Mouse (Mus musculus) lung, postnatal 14 days (tissue): Measurements from ENCODE around the gene Coq4.

Experiments
- DNase-seq: peaks from one replicate; pipeline ENCODE4 v3.0.0; 2021

Coq4 gene

DNA sequence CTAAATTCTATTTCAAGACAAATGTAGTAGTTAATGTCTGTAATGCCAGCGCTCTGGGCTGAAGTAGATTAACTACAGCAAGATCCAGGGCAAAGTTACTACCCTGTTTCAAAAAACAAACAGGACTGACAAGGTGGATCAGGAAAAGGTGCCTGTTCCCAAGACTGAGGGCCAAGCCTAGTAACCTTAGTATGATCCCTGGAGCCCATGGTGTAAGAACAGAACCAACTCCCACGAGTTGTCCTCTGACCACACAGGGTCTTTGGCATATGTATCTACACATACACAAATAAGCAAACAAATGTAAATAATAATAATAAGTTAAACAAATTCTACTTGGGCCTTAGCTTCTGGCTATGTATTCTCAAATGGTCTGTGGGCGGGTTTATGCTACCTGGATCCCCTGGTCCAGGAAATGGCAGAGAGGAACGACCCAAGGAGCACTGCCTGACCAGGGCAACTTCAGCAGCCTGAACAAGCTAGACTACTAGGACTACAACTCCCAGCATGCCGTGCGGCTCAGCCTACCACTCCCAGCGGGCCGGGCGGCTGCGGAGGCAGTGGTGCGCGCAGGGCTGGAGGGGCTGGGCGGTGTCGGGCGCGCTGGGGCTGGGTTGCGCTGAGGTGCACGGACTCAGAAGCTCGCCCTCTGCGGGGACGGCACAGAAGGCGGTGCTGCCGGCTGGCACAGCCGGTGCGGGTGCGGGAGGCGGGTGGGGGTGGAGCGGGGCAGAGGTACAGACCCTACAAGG lies 15.0 kb downstream of the Coq4 start, which contains the start of gene Slc27a4:
Slc27a4 (plus strand) TSS at position 560 of the 752 bp plus-strand sequence.
- peak; percentile 97 for DNase-seq

DNA sequence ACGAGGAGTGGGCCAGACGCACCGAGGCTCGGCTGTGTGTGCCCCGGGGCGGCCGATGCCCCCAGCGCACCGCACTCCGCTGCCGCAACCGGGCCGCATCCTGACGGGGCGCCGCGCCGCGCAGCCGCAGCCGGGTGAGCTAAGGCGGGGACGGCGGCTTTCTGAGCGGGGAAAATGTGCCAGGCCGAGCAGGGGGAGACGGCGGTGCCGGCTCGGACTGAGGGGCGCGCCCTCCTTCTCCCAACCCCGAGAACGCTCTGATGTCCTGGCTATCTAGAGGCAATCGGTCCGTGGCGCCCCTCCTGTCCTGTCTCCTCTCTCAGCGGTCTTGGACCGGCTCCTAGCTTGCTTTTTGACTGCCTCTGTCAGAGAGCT lies 15.5 kb downstream of the Coq4 start:
- DNase-seq: no peak

DNA sequence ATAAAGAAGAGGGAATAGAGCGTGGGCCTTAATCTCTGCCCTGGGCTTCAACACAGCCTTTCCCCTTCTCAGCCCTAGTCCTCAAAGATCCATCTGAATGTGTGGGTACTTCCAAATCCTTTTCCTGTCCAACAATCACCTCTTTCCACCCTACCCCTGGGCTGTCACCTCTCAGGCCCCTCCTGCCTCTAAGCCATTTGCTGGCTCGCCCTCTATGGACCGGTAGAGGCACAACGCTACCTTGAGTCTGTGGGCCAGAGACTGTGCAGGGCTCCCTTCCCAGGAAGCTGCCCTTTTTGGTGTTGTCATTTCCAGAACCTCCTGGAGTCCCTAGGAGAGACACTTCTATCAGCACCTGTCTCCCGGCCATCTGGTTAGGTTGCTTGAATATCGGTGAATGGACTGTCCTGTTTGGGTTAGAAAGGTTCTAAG lies 16.1 kb downstream of the Coq4 start:
- peak; percentile 22 for DNase-seq

DNA sequence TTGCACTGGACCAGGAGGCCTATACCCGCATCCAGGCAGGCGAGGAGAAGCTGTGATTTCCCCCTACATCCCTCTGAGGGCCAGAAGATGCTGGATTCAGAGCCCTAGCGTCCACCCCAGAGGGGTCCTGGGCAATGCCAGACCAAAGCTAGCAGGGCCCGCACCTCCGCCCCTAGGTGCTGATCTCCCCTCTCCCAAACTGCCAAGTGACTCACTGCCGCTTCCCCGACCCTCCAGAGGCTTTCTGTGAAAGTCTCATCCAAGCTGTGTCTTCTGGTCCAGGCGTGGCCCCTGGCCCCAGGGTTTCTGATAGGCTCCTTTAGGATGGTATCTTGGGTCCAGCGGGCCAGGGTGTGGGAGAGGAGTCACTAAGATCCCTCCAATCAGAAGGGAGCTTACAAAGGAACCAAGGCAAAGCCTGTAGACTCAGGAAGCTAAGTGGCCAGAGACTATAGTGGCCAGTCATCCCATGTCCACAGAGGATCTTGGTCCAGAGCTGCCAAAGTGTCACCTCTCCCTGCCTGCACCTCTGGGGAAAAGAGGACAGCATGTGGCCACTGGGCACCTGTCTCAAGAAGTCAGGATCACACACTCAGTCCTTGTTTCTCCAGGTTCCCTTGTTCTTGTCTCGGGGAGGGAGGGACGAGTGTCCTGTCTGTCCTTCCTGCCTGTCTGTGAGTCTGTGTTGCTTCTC lies 28.5 kb downstream of the Coq4 start:
- DNase-seq: no peak

DNA sequence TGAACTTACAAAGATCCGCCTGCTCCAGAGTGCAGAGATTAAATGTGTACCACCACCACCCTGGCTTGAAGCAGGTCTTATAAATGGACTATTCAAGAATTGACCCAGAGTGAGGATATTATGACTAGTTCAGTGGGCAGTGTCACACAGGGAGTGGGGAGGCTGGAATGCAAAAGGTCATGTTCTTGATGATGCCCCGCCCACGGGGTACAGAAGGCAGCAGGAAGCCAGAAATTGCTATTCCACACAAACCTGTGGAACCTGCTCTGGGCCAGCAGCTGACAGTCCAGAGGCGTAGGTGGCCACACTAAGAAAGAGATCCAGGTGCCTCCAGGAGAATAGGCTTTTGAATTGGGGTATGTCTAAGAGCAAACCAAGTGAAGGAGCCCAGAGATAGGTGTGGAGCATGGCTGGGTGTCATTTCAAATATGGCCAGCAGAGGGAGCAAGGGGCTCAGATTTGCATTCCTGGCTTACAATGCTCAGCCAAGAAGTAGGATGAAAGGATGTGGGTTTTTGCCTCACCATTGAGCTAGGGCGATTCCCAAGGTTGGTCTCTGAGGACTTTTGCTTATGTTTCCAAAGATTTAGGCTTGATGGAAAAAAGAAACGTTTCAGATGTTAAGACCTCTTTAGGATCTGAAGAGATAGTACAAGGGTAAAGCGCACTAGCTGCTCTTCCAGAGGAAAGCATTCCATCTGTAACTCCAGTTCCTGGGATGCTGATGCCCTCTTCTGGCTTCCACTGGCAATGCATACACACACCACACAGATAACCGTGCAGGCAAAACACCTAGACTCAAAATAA lies 30.3 kb downstream of the Coq4 start:
- peak; percentile 89 for DNase-seq

DNA sequence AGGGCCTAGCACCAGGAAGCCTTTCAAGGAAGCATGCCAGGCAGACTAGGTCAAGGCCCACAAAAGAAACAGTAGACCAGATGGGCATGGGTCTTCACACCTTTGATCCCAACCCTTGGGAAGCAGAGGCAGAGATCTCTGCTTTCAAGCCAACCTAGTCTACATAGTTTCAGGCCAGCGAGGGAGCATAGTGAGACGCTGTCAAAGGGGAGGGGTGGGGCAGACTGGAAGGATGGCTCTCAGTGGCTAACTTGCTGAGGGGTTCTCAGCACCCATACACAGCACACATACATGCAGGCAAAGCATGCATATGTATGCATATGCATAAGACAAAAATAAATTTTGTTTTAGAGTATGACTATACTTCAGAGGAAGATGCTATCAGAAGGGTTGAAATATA lies 32.1 kb downstream of the Coq4 start:
- no peak for DNase-seq

DNA sequence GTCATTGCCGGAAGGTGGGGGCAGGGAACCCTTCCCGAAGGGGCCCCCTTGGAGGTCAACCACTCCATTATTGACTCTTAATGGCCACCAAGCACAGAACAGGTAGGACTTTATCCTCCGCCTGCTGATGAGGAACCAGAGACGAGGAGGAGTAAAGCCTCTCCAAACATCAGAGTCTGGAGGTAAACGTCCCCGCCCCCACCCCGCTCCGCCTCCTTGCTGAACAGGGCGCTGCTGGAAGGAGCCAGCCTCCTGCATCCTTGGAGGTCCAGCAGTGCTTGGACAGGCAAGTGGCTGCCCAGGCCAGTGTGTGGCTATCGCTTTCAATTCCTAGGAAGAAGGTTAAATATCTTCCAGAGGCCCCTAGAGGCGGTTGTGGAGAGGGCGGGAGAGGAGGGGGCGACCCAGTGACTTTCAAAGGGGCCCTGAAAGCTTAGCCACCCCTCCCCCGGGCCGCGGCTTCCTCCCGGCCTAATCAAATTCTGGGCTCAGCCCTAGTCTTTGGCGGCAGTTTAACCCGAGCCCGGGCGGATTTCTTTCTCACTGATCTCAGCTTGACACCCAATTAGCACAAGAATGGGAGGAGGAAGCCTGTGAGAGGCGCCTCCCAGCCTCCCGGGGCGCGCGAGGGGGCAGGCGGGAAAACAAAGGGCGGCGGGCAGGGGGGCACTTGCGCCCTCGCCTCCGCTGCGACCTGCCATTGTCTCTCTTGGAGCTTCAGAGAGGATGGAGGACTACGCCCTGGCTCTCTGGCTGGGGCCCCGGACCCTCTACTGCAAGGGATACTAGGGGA lies 32.9 kb downstream of the Coq4 start, which contains the start of gene Urm1:
Urm1 (plus strand) TSS at position 51 of the 793 bp plus-strand sequence.
- DNase-seq: peak; percentile 59

DNA sequence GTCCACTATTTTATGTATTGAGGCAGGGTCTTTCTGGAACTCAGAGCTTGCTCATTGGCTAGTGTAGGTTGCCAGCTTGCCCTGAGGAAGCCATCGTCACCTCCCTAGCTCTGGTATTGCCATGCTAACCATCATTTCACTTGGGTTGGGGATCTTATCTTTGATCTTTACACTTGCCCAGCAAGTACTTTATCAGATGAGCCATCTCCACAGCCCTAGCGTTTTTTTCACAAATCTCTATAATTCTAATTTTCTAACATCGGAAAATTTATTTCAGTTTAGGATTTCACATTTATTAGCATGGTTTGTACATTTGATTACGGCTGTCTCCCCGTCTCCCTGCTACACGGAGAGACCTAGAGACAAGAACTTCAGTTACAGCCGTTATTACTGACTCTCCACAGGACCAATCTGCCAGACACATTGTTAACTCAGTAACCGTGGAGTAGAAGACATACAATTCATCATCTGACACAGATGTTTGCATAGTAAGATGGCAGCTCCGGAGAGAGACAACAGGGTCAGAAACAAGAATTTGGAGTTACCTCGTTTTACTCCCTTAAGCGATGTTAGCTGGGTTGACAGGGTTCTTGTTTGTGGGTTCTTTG lies 39.1 kb downstream of the Coq4 start:
- DNase-seq: no peak

DNA sequence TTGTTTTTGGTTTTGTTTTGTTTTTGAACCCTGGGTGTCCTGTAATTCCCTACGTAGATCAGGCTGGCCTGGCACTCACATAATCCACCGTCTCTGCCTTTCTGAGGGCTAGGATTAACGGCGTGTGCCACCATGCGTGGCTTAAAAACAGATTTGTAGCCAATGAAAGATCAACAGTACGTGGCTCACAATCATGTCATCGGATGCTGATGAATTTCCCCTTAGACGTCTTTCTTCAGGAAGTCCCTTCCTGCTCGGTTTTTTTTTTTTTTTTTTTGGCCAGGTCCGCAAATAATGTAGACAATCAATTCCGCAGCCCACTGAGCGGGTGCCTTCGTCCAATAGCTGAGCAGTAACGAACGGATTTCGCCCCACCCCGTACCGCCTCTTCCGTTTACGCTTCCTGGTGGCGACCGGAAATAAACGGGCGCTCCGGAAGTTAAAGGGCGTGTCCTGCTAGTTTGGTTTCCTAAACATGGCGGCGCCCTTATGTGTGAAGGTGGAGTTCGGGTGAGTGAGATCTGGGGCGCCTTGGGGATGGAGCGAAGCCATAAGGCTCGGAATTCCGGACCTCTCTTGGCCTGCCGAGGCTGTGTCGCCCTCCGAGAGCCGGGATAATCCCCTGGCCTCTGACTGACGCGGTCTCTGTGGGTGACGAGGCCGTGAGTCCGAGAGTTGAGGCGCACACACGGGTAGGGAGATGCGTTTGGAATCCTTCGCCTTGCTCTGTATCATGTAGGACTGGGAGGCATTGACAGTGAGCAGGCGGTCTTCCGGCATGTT lies 39.8 kb downstream of the Coq4 start:
- peak; percentile 95 for DNase-seq

DNA sequence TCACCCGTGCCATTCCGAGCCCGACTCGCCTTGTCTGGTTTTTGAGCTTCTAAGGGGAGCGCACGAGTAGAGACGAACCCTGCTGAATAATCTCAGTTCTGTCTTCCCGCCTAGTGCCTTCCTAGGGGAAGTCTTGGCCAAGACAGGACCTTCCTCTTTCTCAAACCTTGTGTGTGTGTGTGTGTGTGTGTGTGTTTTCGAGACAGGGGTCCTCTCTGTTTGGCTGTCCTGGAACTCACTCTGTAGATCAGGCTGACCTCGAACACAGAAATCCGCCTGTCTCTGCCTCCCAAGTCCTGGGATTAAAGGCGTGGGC lies 40.4 kb downstream of the Coq4 start:
- no peak for DNase-seq

DNA sequence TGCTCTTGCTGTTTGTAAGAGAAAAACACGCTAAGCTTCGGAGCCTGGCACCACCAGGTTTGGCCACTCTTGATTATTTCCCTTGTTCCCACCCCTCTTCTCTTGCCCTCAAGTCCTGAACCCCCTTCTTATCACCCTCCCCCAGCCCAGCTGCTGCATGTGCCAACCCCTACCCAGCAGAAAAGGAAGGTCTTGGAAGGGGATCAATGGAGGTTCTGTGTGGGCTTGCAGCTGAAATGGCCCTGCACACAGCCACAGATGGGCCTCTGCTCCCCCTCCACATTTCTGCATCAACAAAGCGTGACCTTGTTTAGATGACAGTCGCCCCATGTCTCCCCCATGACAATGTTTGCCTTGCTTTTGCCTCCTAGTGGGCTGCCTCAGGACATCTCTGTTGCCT lies 43.8 kb downstream of the Coq4 start:
- DNase-seq: no peak

DNA sequence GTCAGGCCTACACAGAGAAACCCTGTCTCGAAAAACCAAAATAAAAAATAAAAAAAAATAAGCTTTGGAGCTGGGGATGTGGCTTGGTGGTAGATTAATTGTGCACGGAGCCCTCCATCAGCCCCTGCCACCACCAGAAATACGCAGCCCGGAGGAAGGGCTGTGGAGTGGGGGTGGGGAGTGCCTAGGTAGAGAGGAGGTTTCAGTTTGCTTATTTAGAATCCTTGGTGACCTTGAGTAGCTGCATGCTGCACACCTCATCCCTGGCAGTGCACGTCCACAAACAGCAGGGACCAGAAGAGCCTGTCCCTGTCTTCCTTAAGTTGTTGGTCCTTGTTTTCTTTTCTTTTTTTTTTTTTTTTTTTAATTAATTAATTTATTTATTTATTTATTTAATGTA lies 46.5 kb downstream of the Coq4 start:
- no peak for DNase-seq

DNA sequence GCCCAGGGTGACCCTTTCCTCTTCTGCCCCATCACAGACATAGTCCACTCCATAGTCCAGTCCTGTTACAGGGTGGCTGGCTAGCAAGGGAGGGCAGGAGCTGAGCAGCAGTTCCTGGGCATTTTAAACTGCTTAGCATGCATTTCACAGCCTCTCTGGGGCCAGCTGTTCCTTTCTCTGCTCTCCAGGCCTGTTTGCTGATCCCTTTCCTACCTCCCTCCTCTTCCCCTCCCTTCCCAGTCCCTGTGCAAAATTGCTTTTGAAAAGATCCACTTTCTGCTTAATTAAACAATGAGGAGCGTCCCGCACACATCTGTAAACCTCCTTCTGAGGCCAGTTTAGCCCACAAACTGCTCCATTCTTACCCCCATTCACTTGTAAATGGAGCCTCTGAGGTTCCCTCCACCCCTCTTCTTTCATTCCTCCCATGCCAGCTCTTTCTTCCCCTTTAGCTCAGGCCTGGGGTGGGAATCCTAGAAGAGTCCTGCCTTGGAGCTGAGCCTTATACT lies 48.2 kb downstream of the Coq4 start:
- no peak for DNase-seq

DNA sequence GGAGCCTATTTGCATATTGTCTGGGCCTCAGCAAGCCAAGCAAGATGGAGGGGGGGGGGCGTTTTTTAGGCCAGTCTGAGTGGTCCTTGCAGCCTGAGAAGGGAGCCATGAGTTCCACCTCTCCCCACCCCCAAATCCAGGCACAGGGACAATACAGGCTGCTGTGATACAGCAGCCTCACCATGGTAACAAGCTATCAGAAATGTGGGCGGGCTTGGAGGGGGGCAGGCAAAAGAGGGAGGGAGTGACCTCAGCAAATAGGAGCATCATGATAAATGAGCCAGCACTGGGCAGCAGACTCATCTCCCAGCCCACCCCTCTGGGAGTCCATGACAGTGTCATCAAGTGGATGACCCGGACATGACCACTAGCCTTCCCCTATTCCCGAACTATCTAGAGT lies 52.2 kb downstream of the Coq4 start:
- DNase-seq: no peak

DNA sequence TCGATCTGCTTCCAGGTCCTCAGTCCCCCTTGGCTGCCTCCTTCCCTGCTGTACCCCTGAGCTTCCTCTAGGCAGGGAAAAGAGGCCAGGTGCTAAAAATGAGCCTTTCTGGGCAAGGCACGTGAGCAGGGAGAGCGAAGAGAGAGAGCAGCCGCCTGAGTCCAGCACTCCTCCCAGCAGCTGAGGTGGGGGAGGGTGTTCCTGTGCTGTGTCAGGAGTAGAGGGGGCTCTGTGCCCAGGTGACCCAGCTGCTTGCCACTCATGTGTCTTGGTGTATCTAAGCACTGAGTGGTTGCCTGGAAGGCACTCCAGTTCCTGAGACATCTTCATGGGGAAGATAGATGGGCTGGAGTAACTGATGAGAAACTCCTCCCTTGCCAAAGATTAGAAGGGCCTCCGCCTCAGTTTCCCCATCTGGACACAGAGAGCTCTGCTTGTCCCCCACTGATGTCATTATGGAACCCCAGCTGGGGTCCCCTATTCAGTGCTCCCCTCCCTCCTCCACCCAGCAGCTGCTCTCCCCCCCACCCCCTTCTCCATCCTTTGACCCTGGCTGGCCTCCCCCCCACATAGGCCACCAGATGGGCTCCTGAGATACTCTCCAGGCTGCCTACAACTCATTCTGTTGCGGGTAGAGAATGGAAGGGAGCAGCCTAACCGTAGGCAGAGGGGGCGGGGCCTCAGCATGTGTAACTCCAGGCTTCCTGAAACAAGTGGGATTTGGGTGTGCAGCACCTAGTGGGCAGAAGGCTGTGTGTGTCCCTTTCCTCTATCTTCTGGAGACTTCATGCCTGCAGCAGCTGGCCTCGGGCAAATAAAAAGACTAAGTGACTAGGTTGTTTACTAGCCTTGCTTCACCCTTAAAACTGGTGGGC lies 56.2 kb downstream of the Coq4 start:
- no peak for DNase-seq

DNA sequence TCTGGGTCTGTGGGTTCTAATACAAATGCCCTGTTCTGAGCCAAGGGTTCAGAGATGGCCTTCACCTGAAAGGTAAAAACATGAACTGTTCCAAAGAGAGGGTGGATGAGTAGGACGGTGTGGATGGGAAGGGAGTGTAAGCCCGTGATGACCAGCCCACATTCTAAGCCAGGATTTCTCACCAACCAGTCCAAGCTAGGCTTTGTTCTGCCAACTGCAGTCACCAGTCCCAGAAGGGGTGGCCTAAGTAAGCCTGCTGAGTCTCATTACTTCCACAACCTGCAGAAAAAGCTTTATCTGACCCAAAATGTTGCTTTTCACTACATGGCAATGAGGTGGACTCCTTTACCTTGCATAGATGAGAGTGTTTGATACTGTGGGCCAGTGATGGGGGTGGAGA lies 56.8 kb downstream of the Coq4 start:
- no peak for DNase-seq

DNA sequence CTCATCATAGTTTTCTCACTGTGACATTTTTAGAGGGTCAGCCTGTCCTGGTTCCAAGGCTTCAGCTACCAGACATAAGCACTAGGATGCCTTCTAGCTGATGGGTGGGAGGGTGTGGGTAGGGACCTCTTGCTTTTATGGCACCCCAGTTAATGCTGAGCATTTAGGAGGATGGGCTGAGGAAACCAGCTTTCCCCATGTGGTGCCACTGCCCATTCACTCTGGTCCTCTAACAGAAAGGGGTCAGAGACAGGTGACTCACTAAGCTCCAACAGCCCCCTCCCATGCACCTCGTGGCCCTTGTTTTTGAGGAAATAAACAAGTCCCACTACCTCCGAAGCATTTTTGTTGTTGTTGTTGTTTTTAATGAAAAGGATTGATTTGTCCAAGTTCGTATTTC lies 57.4 kb downstream of the Coq4 start:
- no peak for DNase-seq

DNA sequence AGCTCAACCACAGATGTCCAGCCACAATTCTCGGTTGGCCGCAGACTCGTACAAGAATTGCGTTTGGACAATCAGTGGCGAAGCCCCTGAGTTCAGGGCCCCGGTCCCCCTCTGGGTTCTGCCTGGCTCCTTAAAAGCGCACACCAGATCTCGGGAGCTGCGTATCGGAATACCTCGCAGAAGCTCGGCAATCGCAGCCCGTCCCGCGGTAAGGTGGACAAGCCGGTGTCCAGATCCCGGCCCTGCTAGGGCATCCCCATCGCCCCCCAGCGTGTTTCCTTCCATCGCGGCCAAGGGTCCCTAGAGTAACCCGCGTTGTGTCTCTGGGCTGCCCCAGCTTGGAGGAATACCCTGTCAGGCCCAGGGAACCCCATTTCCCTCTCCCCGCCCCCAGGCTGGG lies 58.3 kb downstream of the Coq4 start:
- no peak for DNase-seq

DNA sequence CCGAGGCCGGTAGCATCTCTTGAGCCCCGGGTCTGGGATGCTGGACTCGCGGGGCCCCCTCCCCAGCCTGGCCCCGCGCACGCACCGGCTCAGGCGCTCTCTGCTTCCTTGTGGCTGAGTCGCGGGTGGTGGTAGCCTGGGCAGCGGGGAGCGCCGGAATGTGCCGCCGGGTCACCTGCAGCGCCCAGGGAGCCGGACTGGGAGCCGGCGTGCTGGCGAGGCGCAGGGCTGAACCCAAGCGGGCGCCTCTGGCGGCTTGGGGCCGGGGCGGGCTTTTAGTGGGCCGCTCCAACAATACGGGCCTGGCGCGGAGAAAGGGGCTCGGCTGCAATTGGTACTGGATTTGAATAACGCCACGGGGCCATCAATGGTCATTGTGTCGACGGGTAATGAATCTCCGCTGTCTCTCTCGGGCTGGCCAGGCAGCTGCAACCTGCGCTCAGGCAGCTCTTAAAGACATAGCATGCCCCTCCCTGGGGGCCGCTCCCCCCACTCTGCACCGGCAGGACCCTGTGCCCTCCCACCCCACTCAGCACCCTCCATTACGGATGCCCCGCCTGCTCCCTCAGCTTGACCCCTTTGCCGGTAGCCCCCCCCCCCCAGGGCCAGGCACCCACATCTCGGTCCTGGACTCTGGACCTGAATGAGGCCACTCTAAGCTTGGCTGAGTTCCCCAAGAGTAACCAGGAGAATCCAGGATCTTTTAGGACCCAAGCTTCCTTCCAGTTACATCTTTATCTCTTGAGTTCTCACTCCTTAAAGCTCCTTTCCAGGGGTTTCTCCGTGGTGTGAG lies 59.0 kb downstream of the Coq4 start:
- DNase-seq: no peak

DNA sequence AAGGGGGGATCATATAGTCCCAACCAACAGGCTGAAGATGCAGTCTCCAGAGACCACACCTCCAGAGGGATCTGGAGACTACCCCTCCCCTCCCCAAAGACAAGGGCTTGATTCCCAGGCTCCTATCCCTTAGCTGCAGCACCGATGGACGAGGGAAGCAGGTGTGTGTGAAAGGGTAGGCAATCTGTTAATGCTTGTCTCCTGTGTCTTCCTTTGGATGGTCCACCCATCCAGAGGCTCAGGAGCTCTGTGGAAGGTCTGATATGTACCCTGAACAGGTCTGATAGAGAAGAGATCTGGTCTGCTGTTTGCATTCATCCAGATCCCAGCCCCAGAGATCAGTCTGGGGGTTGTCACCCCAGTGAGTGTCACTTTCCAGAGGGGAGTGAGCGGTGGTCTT lies 59.6 kb downstream of the Coq4 start:
- no peak for DNase-seq
